Comparison of ENCODE assay signal across 19 mouse cellular contexts in the genomic region with DNA sequence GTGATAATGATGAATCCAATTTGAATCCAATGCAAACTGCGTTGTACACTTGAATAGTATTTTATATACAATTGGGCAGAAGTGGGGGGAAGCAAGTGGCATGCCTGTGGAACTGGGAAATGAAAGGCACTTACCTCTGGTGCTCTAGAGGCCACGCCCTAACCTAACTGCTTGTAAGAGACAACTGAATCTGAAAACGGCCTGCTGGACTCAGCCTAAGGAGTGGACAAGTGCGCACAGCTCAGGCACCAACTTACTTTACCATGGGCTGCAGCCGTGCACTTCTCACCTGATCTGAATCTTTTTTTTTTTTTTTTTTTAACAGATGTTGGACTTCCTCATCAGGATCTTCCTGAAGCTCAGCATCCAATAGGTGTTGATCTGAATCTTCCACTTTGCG.
"Had no signal": no experiment of that assay in that cellular context is flagged by ENCODE, and none has a peak within 500 bp of the region (broad histone marks: within the 10 kb centered on the region; RNA-seq: fewer than 3 reads in every experiment).

No protein-coding gene starts in this region.

- ATAC-seq: midbrain, embryonic 13.5 days; midbrain, embryonic 16.5 days had no signal

- H3K27ac ChIP-seq: hindbrain, embryonic 15.5 days; kidney, postnatal 0 days; layer of hippocampus, adult 2 months; limb, embryonic 10.5 days; limb, embryonic 13.5 days; macrophage; midbrain, embryonic 10.5 days; midbrain, embryonic 13.5 days; neural tube, embryonic 13.5 days; stomach, embryonic 15.5 days had no signal

- H3K4me1 ChIP-seq: limb, embryonic 10.5 days had no signal

- DNase-seq: kidney, adult 2 months; kidney, postnatal 25 days; layer of hippocampus, adult 9-11 months; retina, postnatal 1 day; right cerebral cortex, postnatal 25 days; spleen, adult 18-20 months; thymus, postnatal 25 days had no signal

- H3K9me3 ChIP-seq: hindbrain, embryonic 15.5 days; limb, embryonic 10.5 days; limb, embryonic 13.5 days; midbrain, embryonic 10.5 days; midbrain, embryonic 13.5 days; neural tube, embryonic 13.5 days; stomach, embryonic 15.5 days had no signal

- H3K36me3 ChIP-seq: limb, embryonic 13.5 days; neural tube, embryonic 13.5 days; stomach, embryonic 15.5 days had no signal

- H3K4me3 ChIP-seq: hindbrain, embryonic 15.5 days; layer of hippocampus, adult 2 months; limb, embryonic 10.5 days; limb, embryonic 13.5 days; midbrain, embryonic 10.5 days; midbrain, embryonic 13.5 days; myocyte; neural tube, embryonic 13.5 days; stomach, embryonic 15.5 days had no signal

- H3K27me3 ChIP-seq: hindbrain, embryonic 15.5 days; limb, embryonic 13.5 days; midbrain, embryonic 13.5 days; neural tube, embryonic 13.5 days; stomach, embryonic 15.5 days had no signal

- H3K4me2 ChIP-seq: hindbrain, embryonic 15.5 days; limb, embryonic 13.5 days; midbrain, embryonic 13.5 days; neural tube, embryonic 13.5 days; stomach, embryonic 15.5 days had no signal

- H3K9ac ChIP-seq: hindbrain, embryonic 15.5 days; limb, embryonic 13.5 days; midbrain, embryonic 13.5 days; neural tube, embryonic 13.5 days; stomach, embryonic 15.5 days had no signal
